Mouse (Mus musculus) hindbrain, embryonic 15.5 days (tissue): ENCODE measurements around the gene Rgs8. TPM values are rescaled to one million over a fixed set of nuclear protein-coding genes. Genes with fewer than 3 reads are reported as not detected.

Experiments
- ATAC-seq: fragments of 200-750 bp; cut with Nextera tagmentation; 2 replicates; pipeline ENCODE4 v1.8.0; 2017; ENCODE audit warnings: low read depth, moderate number of reproducible peaks, moderate TSS enrichment; ENCODE audit not compliant: low FRiP score
- H3K27ac ChIP-seq: fragments of 300-500 bp; sonication (generic); replicated peaks from 2 replicates; pipeline ENCODE4 v1.5.1; 2015; ENCODE audit warnings: mild to moderate bottlenecking, inconsistent platforms
- H3K27me3 ChIP-seq: fragments of 300-500 bp; sonication (generic); 2 replicates; pipeline ENCODE4 v1.6.1; 2015; ENCODE audit warnings: control low read depth, inconsistent platforms
- H3K36me3 ChIP-seq: fragments of 300-500 bp; sonication (generic); 2 replicates; pipeline ENCODE4 v1.6.1; 2015; ENCODE audit warnings: control low read depth, inconsistent platforms
- H3K4me1 ChIP-seq: fragments of 300-500 bp; sonication (generic); replicated peaks from 2 replicates; pipeline ENCODE4 v1.6.1; 2015; ENCODE audit warnings: control low read depth, inconsistent platforms
- H3K4me2 ChIP-seq: fragments of 300-500 bp; sonication (generic); 2 replicates; pipeline ENCODE4 v1.6.1; 2015; ENCODE audit warnings: moderate library complexity, mild to moderate bottlenecking, inconsistent platforms
- H3K4me3 ChIP-seq: fragments of 300-500 bp; sonication (generic); 2 replicates; pipeline ENCODE4 v1.5.1; 2015; ENCODE audit warnings: mild to moderate bottlenecking, inconsistent platforms
- H3K9ac ChIP-seq: fragments of 300-500 bp; sonication (generic); 2 replicates; pipeline ENCODE4 v1.6.1; 2015; ENCODE audit warnings: inconsistent platforms
- H3K9me3 ChIP-seq: fragments of 300-500 bp; sonication (generic); 2 replicates; pipeline ENCODE4 v1.6.1; 2016; ENCODE audit warnings: control low read depth, inconsistent platforms
- WGBS: fragments of 180-500 bp; shearing (Covaris S2); methylation state at CpG from one replicate; pipeline ENCODE4 v1.1.7; 2015; 5-methylcytosine and 5-hydroxymethylcytosine counted together
- polyA plus RNA-seq: library from polyadenylated mRNA; unstranded; fragments of >200 nt; fragmentation: Nextera tagmentation; extraction: Ambion mirVana; gene quantifications from 2 replicates; pipeline ENCODE4 v1.2.1, GENCODE M21; 2015

The Rgs8 gene
- polyA plus RNA-seq, 1 experiment from 2014 or later, result 21.6 TPM

GRCm38 (mm10) chr1:153697581-153698251 lies 44.9 kb downstream of the Rgs8 start:
- no peak for ATAC-seq
- H3K4me2 ChIP-seq, result no peak overlapping the region
- WGBS, result 59% methylated on average over 16 of the region's 16 CpGs

GRCm38 (mm10) chr1:153698311-153699084 lies 45.7 kb downstream of the Rgs8 start:
- WGBS, result 61% methylated on average over 7 of the region's 7 CpGs
- no peak overlapping the region for H3K4me3 ChIP-seq
- no peaks in the 10 kb centered on the region for H3K27me3 ChIP-seq
- peaks cover 14% of the 10 kb centered on the region for H3K4me1 ChIP-seq
- ATAC-seq, result no peak
- no peak overlapping the region for H3K4me2 ChIP-seq
- no peaks in the 10 kb centered on the region for H3K9me3 ChIP-seq
- H3K36me3 ChIP-seq, result no peaks in the 10 kb centered on the region
- no peak overlapping the region for H3K9ac ChIP-seq
- H3K27ac ChIP-seq, result no peak overlapping the region

More at GRCm38 (mm10) chr1:153697581-153698251, 44.9 kb downstream of the Rgs8 start:
- H3K27me3 ChIP-seq, result no peaks in the 10 kb centered on the region
- no peaks in the 10 kb centered on the region for H3K9me3 ChIP-seq
- no peak overlapping the region for H3K27ac ChIP-seq
- H3K36me3 ChIP-seq, result peaks cover 5% of the 10 kb centered on the region; the same call in 1 of the 2 replicates
- H3K9ac ChIP-seq, result no peak overlapping the region
- H3K4me1 ChIP-seq, result peaks cover 6% of the 10 kb centered on the region
- no peak overlapping the region for H3K4me3 ChIP-seq

DNA sequence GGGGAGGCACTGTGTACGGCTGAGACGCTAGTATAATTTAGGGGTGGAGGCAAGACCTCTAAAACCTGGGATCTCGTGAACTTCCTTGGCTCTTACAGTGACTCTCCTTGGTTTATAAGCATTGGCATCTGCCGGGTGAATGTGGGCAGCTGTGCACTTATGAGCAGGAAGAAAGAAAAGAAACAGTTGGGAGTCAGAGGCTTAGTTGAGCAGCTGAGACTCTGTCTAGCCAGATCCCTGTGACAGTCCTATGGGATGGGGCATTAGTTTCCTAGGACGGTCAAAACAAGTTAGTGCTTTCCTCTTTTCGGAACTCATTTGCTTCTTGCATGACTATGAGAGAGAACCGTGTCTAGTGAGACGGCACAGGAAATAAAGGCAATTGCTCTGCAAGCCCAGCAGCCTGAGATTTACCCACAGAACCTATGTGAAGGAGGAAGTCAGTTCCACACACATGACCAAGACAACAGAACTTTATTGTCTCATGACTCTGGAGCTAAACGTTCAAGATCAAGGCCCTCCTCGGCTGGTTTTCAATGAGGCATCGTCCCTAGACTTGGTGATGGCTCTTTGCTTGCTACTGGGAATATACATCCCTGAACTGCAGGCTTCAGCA lies 47.7 kb downstream of the Rgs8 start:
- WGBS, result 85% methylated on average over 11 of the region's 11 CpGs
- H3K4me2 ChIP-seq, result no peak overlapping the region
- no peaks in the 10 kb centered on the region for H3K36me3 ChIP-seq
- H3K27ac ChIP-seq, result no peak overlapping the region
- H3K27me3 ChIP-seq, result no peaks in the 10 kb centered on the region
- no peak for ATAC-seq
- peaks cover 25% of the 10 kb centered on the region for H3K4me1 ChIP-seq
- no peaks in the 10 kb centered on the region for H3K9me3 ChIP-seq
- H3K4me3 ChIP-seq, result no peak overlapping the region
- H3K9ac ChIP-seq, result no peak overlapping the region

- Histone ChIP-seq H3K9me3 (no peaks in the 10 kb centered on the region), H3K4me2 (no peak overlapping the region), H3K27me3 (no peaks in the 10 kb centered on the region), H3K27ac (no peak overlapping the region), H3K9ac (no peak overlapping the region), H3K4me3 (no peak overlapping the region), H3K36me3 (no peaks in the 10 kb centered on the region), H3K4me1 (peaks cover 25% of the 10 kb centered on the region)
- 98% methylated on average over 1 of the region's 1 CpGs for WGBS
- ATAC-seq, result no peak
These were observed 48.6 kb downstream of the Rgs8 start for GRCm38 (mm10) chr1:153701461-153701860.

DNA sequence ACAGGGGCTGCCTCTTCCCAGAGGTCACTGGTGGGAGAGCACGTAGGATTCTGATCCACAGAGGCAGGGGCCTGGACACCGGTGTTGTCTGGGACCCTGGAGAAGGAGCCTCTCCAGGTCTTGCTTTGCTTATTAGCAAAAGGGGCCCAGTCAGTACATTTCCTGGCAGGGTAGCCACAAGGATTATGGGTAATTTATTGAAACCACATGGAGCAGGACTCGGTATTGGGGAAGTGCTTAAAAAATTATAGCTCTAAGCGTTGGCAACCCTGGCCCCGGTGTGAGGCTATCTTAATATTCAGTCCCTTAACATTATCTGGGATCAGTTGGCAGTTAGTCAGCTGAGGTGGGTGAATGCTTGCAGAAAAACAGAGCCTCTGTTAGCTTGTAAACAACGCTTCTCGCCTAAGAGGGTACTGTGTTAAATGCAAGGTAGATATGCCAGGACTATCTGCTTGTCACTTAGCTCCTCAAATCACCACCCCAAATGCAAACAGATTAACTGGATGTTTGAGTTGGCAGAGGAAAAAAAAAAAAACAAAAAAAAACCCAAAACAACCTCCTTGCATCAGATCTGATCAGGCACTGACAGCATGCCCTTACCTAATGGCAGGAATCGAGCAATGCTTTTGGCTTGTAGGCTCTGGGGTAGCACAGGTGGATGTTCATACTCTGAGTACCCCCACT lies 49.5 kb downstream of the Rgs8 start:
- no peaks in the 10 kb centered on the region for H3K9me3 ChIP-seq
- peaks cover 25% of the 10 kb centered on the region for H3K4me1 ChIP-seq
- no peak overlapping the region for H3K27ac ChIP-seq
- no peaks in the 10 kb centered on the region for H3K36me3 ChIP-seq
- H3K9ac ChIP-seq, result no peak overlapping the region
- WGBS, result 79% methylated on average over 8 of the region's 8 CpGs
- H3K27me3 ChIP-seq, result no peaks in the 10 kb centered on the region
- ATAC-seq, result no peak
- H3K4me3 ChIP-seq, result no peak overlapping the region
- H3K4me2 ChIP-seq, result no peak overlapping the region

DNA sequence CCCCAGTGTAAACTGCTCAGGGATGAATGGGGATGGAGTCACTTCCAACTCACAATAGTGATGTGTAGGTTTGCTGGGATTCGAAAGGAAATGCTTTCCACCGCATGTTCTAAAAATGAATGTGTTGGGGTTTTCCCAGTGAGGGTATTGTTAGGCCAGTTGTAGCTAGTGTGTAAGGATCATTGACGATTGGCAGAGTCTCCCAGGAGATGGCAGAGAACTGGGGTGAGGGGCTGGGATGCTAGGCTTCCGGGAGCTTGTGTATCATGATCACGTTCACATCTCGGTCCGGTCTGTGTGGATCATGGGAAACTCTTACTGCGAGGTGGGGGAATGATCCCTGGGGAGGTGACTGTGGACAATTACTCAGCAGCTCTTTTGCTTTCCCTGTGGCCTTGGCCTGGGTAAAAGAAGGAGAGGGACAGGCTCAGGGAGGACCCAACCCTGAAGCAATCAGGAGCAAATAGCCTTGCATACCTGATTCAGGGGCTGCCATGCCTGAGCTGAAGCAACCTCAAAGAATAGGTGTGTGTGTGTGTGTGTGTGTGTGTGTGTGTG lies 50.1 kb downstream of the Rgs8 start:
- peaks cover 21% of the 10 kb centered on the region for H3K4me1 ChIP-seq
- H3K36me3 ChIP-seq, result no peaks in the 10 kb centered on the region
- no peak overlapping the region for H3K4me3 ChIP-seq
- H3K9ac ChIP-seq, result no peak overlapping the region
- peak overlapping the region; percentile 48; the same call in 1 of the 2 replicates for H3K27ac ChIP-seq
- ATAC-seq, result peak; percentile 27; the same call in 1 of the 2 replicates
- H3K4me2 ChIP-seq, result no peak overlapping the region
- H3K27me3 ChIP-seq, result no peaks in the 10 kb centered on the region
- WGBS, result 35% methylated on average over 8 of the region's 8 CpGs
- H3K9me3 ChIP-seq, result no peaks in the 10 kb centered on the region

DNA sequence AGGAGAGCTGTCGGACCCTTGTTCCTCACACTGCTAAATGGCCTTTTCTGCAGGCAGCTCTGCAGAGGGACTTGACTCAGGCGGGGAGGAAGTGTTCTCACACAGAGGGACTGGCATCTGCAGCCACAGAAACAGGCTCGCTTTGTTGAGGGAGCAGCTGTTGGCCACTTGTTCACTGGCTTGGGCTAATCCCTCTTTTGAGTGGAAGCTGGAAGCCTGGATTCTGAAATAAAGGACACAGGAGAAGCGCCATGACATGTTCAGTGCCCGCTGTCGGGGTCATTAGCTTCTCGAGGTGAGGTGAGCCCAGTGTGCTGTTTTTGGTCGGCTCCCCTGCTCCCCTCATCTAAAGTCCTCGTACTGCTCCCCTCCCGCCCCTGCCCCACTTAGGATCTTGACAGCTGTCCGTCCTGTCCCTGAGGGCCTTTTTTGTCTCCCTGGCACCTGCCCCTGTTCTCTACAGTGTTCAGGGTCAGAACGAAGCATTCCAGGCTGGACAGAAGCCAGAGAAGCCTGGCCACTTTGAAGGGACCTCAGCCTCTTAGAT lies 50.7 kb downstream of the Rgs8 start:
- Histone ChIP-seq H3K4me2 (peak overlapping the region; percentile 15; the same call in 1 of the 2 replicates), H3K27ac (peak overlapping the region; percentile 48)
- 5% methylated on average over 11 of the region's 12 CpGs for WGBS

DNA sequence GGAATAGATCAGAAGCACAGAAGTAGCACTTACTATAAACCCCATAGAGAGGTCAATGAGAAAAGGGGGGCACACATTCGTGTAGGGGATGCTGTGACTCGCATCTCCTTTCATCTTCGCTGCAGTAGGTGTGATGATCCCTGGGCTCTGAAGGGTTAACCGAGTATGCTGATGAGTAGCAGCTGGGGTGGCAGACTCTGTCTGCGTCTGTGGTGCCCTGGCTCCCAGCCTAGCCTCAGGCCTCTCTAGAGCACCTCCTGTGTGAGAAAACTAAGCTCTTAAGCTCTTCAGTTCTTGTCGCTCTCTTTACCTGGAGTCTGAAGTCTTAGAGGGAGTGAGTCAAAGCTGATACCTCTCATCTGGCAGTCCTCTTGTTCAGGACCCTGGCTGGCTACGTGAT lies 51.3 kb downstream of the Rgs8 start:
- Histone ChIP-seq H3K9me3 (no peaks in the 10 kb centered on the region), H3K27me3 (no peaks in the 10 kb centered on the region), H3K27ac (no peak overlapping the region), H3K9ac (no peak overlapping the region), H3K4me1 (peaks cover 21% of the 10 kb centered on the region), H3K4me3 (no peak overlapping the region), H3K4me2 (no peak overlapping the region), H3K36me3 (no peaks in the 10 kb centered on the region)
- 15% methylated on average over 7 of the region's 7 CpGs for WGBS
- ATAC-seq, result 0 out of 2 replicates have a peak, but pooled peaks have one; percentile 39

More for the DNA sequence above, 50.7 kb downstream of the Rgs8 start:
- H3K4me3 ChIP-seq, result no peak overlapping the region
- no peak overlapping the region for H3K9ac ChIP-seq
- peak; percentile 67 for ATAC-seq
- H3K4me1 ChIP-seq, result peaks cover 21% of the 10 kb centered on the region
- no peaks in the 10 kb centered on the region for H3K36me3 ChIP-seq
- H3K9me3 ChIP-seq, result no peaks in the 10 kb centered on the region
- H3K27me3 ChIP-seq, result no peaks in the 10 kb centered on the region

DNA sequence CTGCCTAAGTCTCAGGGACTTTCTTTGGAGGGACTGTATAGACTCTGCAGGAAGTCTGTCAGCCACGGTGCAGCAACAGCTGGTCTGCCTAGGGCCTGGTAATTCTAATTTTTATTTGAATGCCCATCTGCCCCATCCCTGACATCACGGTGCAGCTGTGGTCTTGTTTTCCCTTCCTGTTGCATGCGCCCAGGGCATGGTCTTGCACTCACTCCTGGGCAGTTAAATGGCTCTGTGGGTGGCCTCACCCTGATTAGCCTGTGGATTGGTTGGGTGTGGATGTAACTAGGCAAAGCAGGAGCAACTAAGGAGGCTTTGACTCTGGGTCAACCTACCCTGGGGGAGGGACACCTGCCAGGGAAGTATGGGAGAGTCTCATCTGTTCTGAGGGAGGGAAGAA lies 52.2 kb downstream of the Rgs8 start:
- Histone ChIP-seq H3K4me3 (no peak overlapping the region), H3K27me3 (no peaks in the 10 kb centered on the region), H3K36me3 (no peaks in the 10 kb centered on the region), H3K9ac (no peak overlapping the region), H3K4me1 (peaks cover 21% of the 10 kb centered on the region), H3K9me3 (no peaks in the 10 kb centered on the region), H3K4me2 (no peak overlapping the region), H3K27ac (no peak overlapping the region)
- ATAC-seq, result no peak; the same call in 1 of the 2 replicates
- 24% methylated on average over 3 of the region's 3 CpGs for WGBS

GRCm38 (mm10) chr1:153708626-153709025 lies 55.8 kb downstream of the Rgs8 start:
- 92% methylated on average over 5 of the region's 5 CpGs for WGBS
- Histone ChIP-seq H3K4me1 (peaks cover 9% of the 10 kb centered on the region), H3K27ac (no peak overlapping the region)

DNA sequence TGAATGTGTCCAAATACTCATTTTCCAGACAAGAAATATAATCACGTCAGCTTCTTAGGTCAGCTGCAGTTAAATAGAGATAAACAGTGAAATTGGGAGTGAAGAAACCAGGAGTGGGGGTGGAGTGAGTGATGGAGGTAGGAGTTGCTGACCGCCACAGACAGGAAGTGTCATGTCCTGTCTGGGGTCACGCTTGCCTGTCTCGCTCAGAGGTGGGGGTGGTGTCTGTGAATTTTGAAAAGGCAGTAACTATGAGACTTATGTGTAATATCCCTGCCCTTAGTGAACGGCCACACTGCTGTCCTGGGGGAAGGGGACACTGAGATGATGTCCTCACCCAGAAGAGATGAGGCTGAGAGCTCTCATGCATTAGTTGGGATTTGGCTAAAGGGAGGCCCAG lies 56.6 kb downstream of the Rgs8 start:
- ATAC-seq, result no peak
- H3K36me3 ChIP-seq, result no peaks in the 10 kb centered on the region
- H3K4me3 ChIP-seq, result no peak overlapping the region
- 79% methylated on average over 5 of the region's 5 CpGs for WGBS
- H3K9me3 ChIP-seq, result no peaks in the 10 kb centered on the region
- no peak overlapping the region for H3K4me2 ChIP-seq
- H3K4me1 ChIP-seq, result peaks cover 1% of the 10 kb centered on the region; the same call in 1 of the 2 replicates
- no peak overlapping the region for H3K9ac ChIP-seq
- H3K27me3 ChIP-seq, result no peaks in the 10 kb centered on the region
- no peak overlapping the region for H3K27ac ChIP-seq

More at GRCm38 (mm10) chr1:153708626-153709025, 55.8 kb downstream of the Rgs8 start:
- H3K36me3 ChIP-seq, result no peaks in the 10 kb centered on the region
- H3K4me2 ChIP-seq, result no peak overlapping the region
- no peaks in the 10 kb centered on the region for H3K27me3 ChIP-seq
- no peaks in the 10 kb centered on the region for H3K9me3 ChIP-seq
- H3K4me3 ChIP-seq, result no peak overlapping the region
- no peak overlapping the region for H3K9ac ChIP-seq
- no peak for ATAC-seq
